Mouse (Mus musculus) limb, embryonic 12.5 days (tissue): ENCODE data around the gene Themis2. TPM values are rescaled to one million over a fixed set of nuclear protein-coding genes. Genes with fewer than 3 reads are reported as not detected.

ENCODE experiments used
- ATAC-seq: fragments of 200-750 bp; cut with Nextera tagmentation; 2 replicates; pipeline ENCODE4 v1.8.0; 2017; ENCODE audit warnings: low read depth, moderate TSS enrichment; ENCODE audit not compliant: insufficient number of reproducible peaks, insufficient read depth, low FRiP score, low TSS enrichment
- H3K27ac ChIP-seq: fragments of 300-500 bp; sonication (generic); 2 replicates; pipeline ENCODE4 v1.5.1; 2016; ENCODE audit warnings: mild to moderate bottlenecking, moderate library complexity
- H3K27me3 ChIP-seq: fragments of 300-500 bp; sonication (generic); 2 replicates; pipeline ENCODE4 v1.6.1; 2016; ENCODE audit warnings: mild to moderate bottlenecking, moderate library complexity
- H3K36me3 ChIP-seq: fragments of 300-500 bp; sonication (generic); 2 replicates; pipeline ENCODE4 v1.6.1; 2016; ENCODE audit warnings: mild to moderate bottlenecking, moderate library complexity
- H3K4me1 ChIP-seq: fragments of 300-500 bp; sonication (generic); replicated peaks from 2 replicates; pipeline ENCODE4 v1.6.1; 2016
- H3K4me2 ChIP-seq: fragments of 300-500 bp; sonication (generic); 2 replicates; pipeline ENCODE4 v1.6.1; 2016; ENCODE audit warnings: mild to moderate bottlenecking, moderate library complexity
- H3K4me3 ChIP-seq: fragments of 300-500 bp; sonication (generic); replicated peaks from 2 replicates; pipeline ENCODE4 v1.5.1; 2016; ENCODE audit warnings: mild to moderate bottlenecking
- H3K9ac ChIP-seq: fragments of 300-500 bp; sonication (generic); replicated peaks from 2 replicates; pipeline ENCODE4 v1.6.1; 2016; ENCODE audit warnings: mild to moderate bottlenecking, moderate library complexity
- H3K9me3 ChIP-seq: fragments of 300-500 bp; sonication (generic); 2 replicates; pipeline ENCODE4 v1.6.1; 2016; ENCODE audit warnings: mild to moderate bottlenecking, moderate library complexity
- WGBS: fragments of 180-500 bp; shearing (Covaris S2); methylation state at CpG from one replicate; pipeline ENCODE4 v1.1.7; 2016; 5-methylcytosine and 5-hydroxymethylcytosine counted together
- polyA plus RNA-seq: library from polyadenylated mRNA; unstranded; fragments of >200 nt; fragmentation: Nextera tagmentation; extraction: Ambion mirVana; gene quantifications from 2 replicates; pipeline ENCODE4 v1.2.1, GENCODE M21; 2016

The Themis2 gene
- polyA plus RNA-seq, 1 experiment from 2014 or later = 0.24 TPM

GRCm38 (mm10) chr4:132733071-132733770, 63.0 kb downstream of the Themis2 start:
- H3K9me3 ChIP-seq = no peaks in the 10 kb centered on the region
- no peaks in the 10 kb centered on the region for H3K27me3 ChIP-seq
- H3K4me3 ChIP-seq = no peak overlapping the region
- H3K36me3 ChIP-seq = peaks cover 1% of the 10 kb centered on the region; the same call in 1 of the 2 replicates
- WGBS = 92% methylated on average over 25 of the region's 25 CpGs
- H3K4me2 ChIP-seq = no peak overlapping the region
- no peak overlapping the region for H3K9ac ChIP-seq
- H3K27ac ChIP-seq = no peak overlapping the region
- no peak for ATAC-seq
- H3K4me1 ChIP-seq = peaks cover 10% of the 10 kb centered on the region

DNA sequence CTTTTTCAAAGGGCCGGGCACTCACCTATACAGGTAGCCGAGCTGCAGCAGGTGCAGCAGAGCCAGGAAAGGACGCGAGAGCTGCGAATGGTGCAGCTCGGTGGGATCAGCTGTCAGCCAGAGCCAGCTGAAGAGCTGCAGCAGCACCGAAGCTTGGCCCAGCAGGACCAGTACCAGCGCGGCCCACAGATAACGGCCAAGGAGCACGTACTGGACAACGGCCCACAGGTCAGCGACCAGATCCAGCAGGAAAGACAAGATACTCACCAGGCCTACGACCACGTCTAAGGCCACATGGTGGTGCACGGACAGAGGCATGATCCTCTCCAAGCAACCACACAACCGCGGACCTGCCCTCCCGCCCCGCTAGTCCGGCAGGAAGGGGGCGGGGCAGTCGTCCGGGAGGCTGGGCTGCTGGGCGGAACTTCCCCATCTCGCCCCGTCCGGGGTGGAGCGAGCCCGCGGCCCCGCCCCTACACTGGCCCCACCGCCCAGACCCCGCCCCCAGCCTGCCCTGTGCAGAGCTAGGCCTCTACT, 64.0 kb downstream of the Themis2 start, which contains the start of gene Xkr8:
Gene Xkr8 (minus strand): TSS at position 399 of the 537 bp plus-strand sequence.
- peak within 1 kb of the TSS; percentile 58 for H3K4me3 ChIP-seq
- H3K27ac ChIP-seq = no peak within 1 kb of the TSS
- H3K27me3 ChIP-seq = no peaks in the 10 kb centered on the region
- peak within 1 kb of the TSS; percentile 65 for H3K9ac ChIP-seq
- 2% methylated on average over 34 of the region's 34 CpGs for WGBS
- H3K9me3 ChIP-seq = no peaks in the 10 kb centered on the region
- H3K4me2 ChIP-seq = peak within 1 kb of the TSS; percentile 84
- peaks cover 11% of the 10 kb centered on the region for H3K36me3 ChIP-seq
- peaks cover 10% of the 10 kb centered on the region for H3K4me1 ChIP-seq
- peak; percentile 88 for ATAC-seq

Other genes starting within 250 kb of the Themis2 start
- gene Ptafr, start 232.3 kb downstream of the Themis2 start, polyA plus RNA-seq = 0.23 and 0.33 TPM in 2 replicates
- gene Eya3, start 157.4 kb downstream of the Themis2 start, polyA plus RNA-seq = 35.1 and 38.4 TPM in 2 replicates
- 4.3 and 5.0 TPM in 2 replicates for gene Xkr8, start 63.8 kb downstream of the Themis2 start, polyA plus RNA-seq
- gene Smpdl3b, start 39.1 kb downstream of the Themis2 start, polyA plus RNA-seq = 5.8 and 6.4 TPM in 2 replicates
- gene Rpa2, start 28.1 kb downstream of the Themis2 start, polyA plus RNA-seq = 146 and 156 TPM in 2 replicates
- gene Ppp1r8, start 46.8 kb upstream of the Themis2 start, polyA plus RNA-seq = 62.1 and 68.5 TPM in 2 replicates
- gene Stx12, start 88.1 kb upstream of the Themis2 start, polyA plus RNA-seq = 61.1 and 62.8 TPM in 2 replicates
- 25.8 and 31.7 TPM in 2 replicates for gene Fam76a, start 126.2 kb upstream of the Themis2 start, polyA plus RNA-seq
- 0.26 and 0.36 TPM in 2 replicates for gene Fgr, start 177.7 kb upstream of the Themis2 start, polyA plus RNA-seq
- 13.2 and 14.5 TPM in 2 replicates for gene Ahdc1, start 214.9 kb upstream of the Themis2 start, polyA plus RNA-seq